Mouse (Mus musculus): ENCODE measurements around the gene Zeb2.

GRCm38 (mm10) chr2:45099081-45099480 lies 18.1 kb downstream of the Zeb2 start:
- TF ChIP-seq CTCF (IDR thresholded peaks at IDR 0.05; ENCODE audit: insufficient read depth, low read length) (no peak), POLR2A (IDR thresholded peaks at IDR 0.05; ENCODE audit: borderline replicate concordance, extremely low read depth, low read depth, low read length) (no peak)
